Mouse (Mus musculus): ENCODE measurements around the gene Trim14. TPM values are rescaled to one million over a fixed set of nuclear protein-coding genes. Genes with fewer than 3 reads are reported as not detected.

Gene Trim14
- total and polyA plus RNA-seq, 2 experiments from 2014 or later = 0.73 to 1.4 TPM

GRCm38 (mm10) chr4:46560069-46560705, 24.2 kb upstream of the Trim14 start:
- no peak overlapping the region for H3K4me2 ChIP-seq (ENCODE audit: low read depth)
- H3K9me3 ChIP-seq (ENCODE audit: low read length) = no peaks in the 10 kb centered on the region
- H3K9ac ChIP-seq = no peak overlapping the region
- no peak for ATAC-seq
- TF ChIP-seq CTCF (IDR thresholded peaks at IDR 0.05; ENCODE audit: low read depth) = no peak
- WGBS = 77% methylated on average over 14 of the region's 14 CpGs
- no peaks in the 10 kb centered on the region for H3K27me3 ChIP-seq (ENCODE audit: insufficient read depth, low read length)
- no peak overlapping the region for H3K4me3 ChIP-seq (ENCODE audit: low read depth, low read length)
- H3K36me3 ChIP-seq (ENCODE audit: insufficient read depth) = no peaks in the 10 kb centered on the region
- DNase-seq = no peak
- no peak overlapping the region for H3K27ac ChIP-seq (ENCODE audit: low read depth, low read length)
- no peaks in the 10 kb centered on the region for H3K4me1 ChIP-seq (ENCODE audit: insufficient read depth)

GRCm38 (mm10) chr4:46558672-46559667, 23.0 kb upstream of the Trim14 start:
- H3K4me3 ChIP-seq (ENCODE audit: low read depth, low read length) = no peak overlapping the region
- 82% methylated on average over 22 of the region's 22 CpGs for WGBS

GRCm38 (mm10) chr4:46556933-46557332, 21.0 kb upstream of the Trim14 start:
- DNase-seq = no peak
- no peak overlapping the region for H3K27ac ChIP-seq (ENCODE audit: low read depth, low read length)

More at GRCm38 (mm10) chr4:46558672-46559667, 23.0 kb upstream of the Trim14 start:
- H3K4me1 ChIP-seq (ENCODE audit: insufficient read depth) = no peaks in the 10 kb centered on the region
- no peak for DNase-seq
- no peaks in the 10 kb centered on the region for H3K9me3 ChIP-seq (ENCODE audit: low read length)
- no peak for TF ChIP-seq CTCF (IDR thresholded peaks at IDR 0.05; ENCODE audit: low read depth)
- H3K4me2 ChIP-seq (ENCODE audit: low read depth) = no peak overlapping the region
- H3K27me3 ChIP-seq (ENCODE audit: insufficient read depth, low read length) = no peaks in the 10 kb centered on the region
- no peak overlapping the region for H3K9ac ChIP-seq
- H3K36me3 ChIP-seq (ENCODE audit: insufficient read depth) = no peaks in the 10 kb centered on the region
- H3K27ac ChIP-seq (ENCODE audit: low read depth, low read length) = no peak overlapping the region
- ATAC-seq = no peak

GRCm38 (mm10) chr4:46555762-46556161, 19.8 kb upstream of the Trim14 start:
- no peak for DNase-seq
- Histone ChIP-seq H3K4me1 (ENCODE audit: insufficient read depth) (no peaks in the 10 kb centered on the region), H3K27me3 (ENCODE audit: insufficient read depth, low read length) (no peaks in the 10 kb centered on the region), H3K9me3 (ENCODE audit: low read length) (no peaks in the 10 kb centered on the region), H3K4me3 (ENCODE audit: low read depth, low read length) (no peak overlapping the region), H3K36me3 (ENCODE audit: insufficient read depth) (peaks cover 4% of the 10 kb centered on the region; the same call in 1 of the 2 replicates), H3K9ac (no peak overlapping the region), H3K27ac (ENCODE audit: low read depth, low read length) (no peak overlapping the region), H3K4me2 (ENCODE audit: low read depth) (no peak overlapping the region)
- no peak for TF ChIP-seq CTCF (IDR thresholded peaks at IDR 0.05; ENCODE audit: low read depth)
- 86% methylated on average over 9 of the region's 9 CpGs for WGBS
- no peak for ATAC-seq

More at GRCm38 (mm10) chr4:46556933-46557332, 21.0 kb upstream of the Trim14 start:
- no peak for ATAC-seq
- Histone ChIP-seq H3K4me1 (ENCODE audit: insufficient read depth) (no peaks in the 10 kb centered on the region), H3K36me3 (ENCODE audit: insufficient read depth) (no peaks in the 10 kb centered on the region), H3K27me3 (ENCODE audit: insufficient read depth, low read length) (no peaks in the 10 kb centered on the region), H3K4me3 (ENCODE audit: low read depth, low read length) (no peak overlapping the region), H3K9ac (no peak overlapping the region), H3K4me2 (ENCODE audit: low read depth) (no peak overlapping the region), H3K9me3 (ENCODE audit: low read length) (no peaks in the 10 kb centered on the region)
- 90% methylated on average over 3 of the region's 3 CpGs for WGBS
- no peak for TF ChIP-seq CTCF (IDR thresholded peaks at IDR 0.05; ENCODE audit: low read depth)

- no peaks in the 10 kb centered on the region for H3K4me1 ChIP-seq (ENCODE audit: insufficient read depth)
- ATAC-seq (no peak), DNase-seq (no peak)
- no peak overlapping the region for H3K27ac ChIP-seq (ENCODE audit: low read depth, low read length)
- no peak overlapping the region for H3K4me3 ChIP-seq (ENCODE audit: low read depth, low read length)
- WGBS = 78% methylated on average over 10 of the region's 10 CpGs
- H3K9ac ChIP-seq = no peak overlapping the region
- no peaks in the 10 kb centered on the region for H3K27me3 ChIP-seq (ENCODE audit: insufficient read depth, low read length)
- TF ChIP-seq CTCF (IDR thresholded peaks at IDR 0.05; ENCODE audit: low read depth) = no peak
- no peak overlapping the region for H3K4me2 ChIP-seq (ENCODE audit: low read depth)
- H3K9me3 ChIP-seq (ENCODE audit: low read length) = no peaks in the 10 kb centered on the region
- peaks cover 4% of the 10 kb centered on the region; the same call in 1 of the 2 replicates for H3K36me3 ChIP-seq (ENCODE audit: insufficient read depth)
Observed at GRCm38 (mm10) chr4:46554295-46555069, 18.5 kb upstream of the Trim14 start.

GRCm38 (mm10) chr4:46553864-46554263, 17.9 kb upstream of the Trim14 start:
- Histone ChIP-seq H3K9me3 (ENCODE audit: low read length) (no peaks in the 10 kb centered on the region), H3K36me3 (ENCODE audit: insufficient read depth) (peaks cover 4% of the 10 kb centered on the region; the same call in 1 of the 2 replicates), H3K27me3 (ENCODE audit: insufficient read depth, low read length) (no peaks in the 10 kb centered on the region), H3K4me2 (ENCODE audit: low read depth) (no peak overlapping the region), H3K4me1 (ENCODE audit: insufficient read depth) (no peaks in the 10 kb centered on the region), H3K9ac (no peak overlapping the region), H3K4me3 (ENCODE audit: low read depth, low read length) (no peak overlapping the region), H3K27ac (ENCODE audit: low read depth, low read length) (no peak overlapping the region)
- ATAC-seq (no peak), DNase-seq (no peak)
- no peak for TF ChIP-seq CTCF (IDR thresholded peaks at IDR 0.05; ENCODE audit: low read depth)
- 34% methylated on average over 1 of the region's 1 CpGs for WGBS
